Mouse (Mus musculus) forebrain, embryonic 11.5 days (tissue): ENCODE results near the gene Sntg2. TPM values are rescaled to one million over a fixed set of nuclear protein-coding genes. Genes with fewer than 3 reads are reported as not detected.

Experiments used
- ATAC-seq: fragments of 200-750 bp; cut with Nextera tagmentation; replicated peaks from 2 replicates; pipeline ENCODE4 v1.8.0; 2017; ENCODE audit warnings: moderate TSS enrichment; ENCODE audit not compliant: low FRiP score
- DNase-seq: peaks from one replicate; pipeline ENCODE4 v3.0.0-alpha.2; 2017; ENCODE audit warnings: low spot score
- H3K27ac ChIP-seq: fragments of 300-500 bp; sonication (generic); 2 replicates; pipeline ENCODE4 v1.5.1; 2014; ENCODE audit warnings: low read depth, low read length
- H3K27me3 ChIP-seq: fragments of 300-500 bp; sonication (generic); 2 replicates; pipeline ENCODE4 v1.6.1; 2014; ENCODE audit warnings: mild to moderate bottlenecking, low read length, mixed read lengths; ENCODE audit not compliant: control insufficient read depth, insufficient read depth
- H3K36me3 ChIP-seq: fragments of 300-500 bp; sonication (generic); 2 replicates; pipeline ENCODE4 v1.6.1; 2014; ENCODE audit warnings: mild to moderate bottlenecking, low read length, moderate library complexity, mixed read lengths; ENCODE audit not compliant: control insufficient read depth, insufficient read depth
- H3K4me1 ChIP-seq: fragments of 300-500 bp; sonication (generic); replicated peaks from 2 replicates; pipeline ENCODE4 v1.6.1; 2014; ENCODE audit warnings: low read length, mixed read lengths; ENCODE audit not compliant: control insufficient read depth, insufficient read depth
- H3K4me2 ChIP-seq: fragments of 300-500 bp; sonication (generic); 2 replicates; pipeline ENCODE4 v1.6.1; 2014; ENCODE audit warnings: low read depth, mild to moderate bottlenecking, low read length, moderate library complexity, mixed read lengths; ENCODE audit not compliant: severe bottlenecking
- H3K4me3 ChIP-seq: fragments of 300-500 bp; sonication (generic); 2 replicates; pipeline ENCODE4 v1.5.1; 2014; ENCODE audit warnings: low read depth, low read length
- H3K9ac ChIP-seq: fragments of 300-500 bp; sonication (generic); 2 replicates; pipeline ENCODE4 v1.6.1; 2014; ENCODE audit warnings: low read length
- H3K9me3 ChIP-seq: fragments of 300-500 bp; sonication (generic); 2 replicates; pipeline ENCODE4 v1.6.1; 2016; ENCODE audit warnings: low read length, mixed read lengths; ENCODE audit not compliant: control insufficient read depth
- WGBS: fragments of 180-500 bp; shearing (Covaris S2); extraction: QIAGEN DNeasy Blood & Tissue Kit; methylation state at CpG from one replicate; pipeline ENCODE4 v1.1.7; 2014; 5-methylcytosine and 5-hydroxymethylcytosine counted together
- polyA plus RNA-seq: library from polyadenylated mRNA; unstranded; fragments of >200 nt; fragmentation: Nextera tagmentation; extraction: Ambion mirVana; gene quantifications from 2 replicates; pipeline ENCODE4 v1.2.1, GENCODE M21; 2014

Gene Sntg2
- polyA plus RNA-seq, 1 experiment from 2014 or later = 0.44 TPM

- WGBS = 92% methylated on average over 4 of the region's 4 CpGs
- Histone ChIP-seq H3K4me1 (no peaks in the 10 kb centered on the region), H3K27ac (no peak within 1 kb of the TSS), H3K4me2 (no peak within 1 kb of the TSS), H3K9ac (no peak within 1 kb of the TSS), H3K4me3 (no peak within 1 kb of the TSS), H3K9me3 (no peaks in the 10 kb centered on the region), H3K36me3 (no peaks in the 10 kb centered on the region), H3K27me3 (no peaks in the 10 kb centered on the region)
- ATAC-seq = no peak
- no peak for DNase-seq
These were observed 240.7 kb downstream of the Sntg2 start, which contains the start of gene Tpo for GRCm38 (mm10) chr12:30132524-30132923. Gene Tpo, minus strand, starts transcription at chr12:30132624.

GRCm38 (mm10) chr12:30129411-30129716 is 243.8 kb downstream of the Sntg2 start:
- Histone ChIP-seq H3K4me1 (no peaks in the 10 kb centered on the region), H3K9me3 (no peaks in the 10 kb centered on the region), H3K4me3 (no peak overlapping the region), H3K4me2 (no peak overlapping the region), H3K27me3 (no peaks in the 10 kb centered on the region), H3K9ac (no peak overlapping the region), H3K36me3 (no peaks in the 10 kb centered on the region), H3K27ac (no peak overlapping the region)
- WGBS = 85% methylated on average over 6 of the region's 6 CpGs
- no peak for ATAC-seq
- no peak for DNase-seq

GRCm38 (mm10) chr12:30128561-30129410 is 244.4 kb downstream of the Sntg2 start:
- H3K9ac ChIP-seq = no peak overlapping the region
- no peaks in the 10 kb centered on the region for H3K4me1 ChIP-seq
- H3K36me3 ChIP-seq = no peaks in the 10 kb centered on the region
- peak; percentile 74 for DNase-seq
- H3K27ac ChIP-seq = no peak overlapping the region
- H3K4me3 ChIP-seq = no peak overlapping the region
- ATAC-seq = no peak
- H3K4me2 ChIP-seq = no peak overlapping the region
- WGBS = 75% methylated on average over 7 of the region's 7 CpGs
- H3K9me3 ChIP-seq = no peaks in the 10 kb centered on the region
- H3K27me3 ChIP-seq = no peaks in the 10 kb centered on the region

Other genes starting within 250 kb of the Sntg2 start
- gene Tpo, start 240.8 kb downstream of the Sntg2 start, polyA plus RNA-seq = not detected in 2 replicates
- 29.0 and 32.2 TPM in 2 replicates for gene Tmem18, start 211.1 kb upstream of the Sntg2 start, polyA plus RNA-seq